Mouse (Mus musculus): Measurements from ENCODE around the gene Ncoa7. TPM values are rescaled to one million over a fixed set of nuclear protein-coding genes. Genes with fewer than 3 reads are reported as not detected.

Ncoa7 gene
- polyA plus RNA-seq (2012; rRNA removed) = 3.7 and 3.8 TPM in 2 replicates

DNA sequence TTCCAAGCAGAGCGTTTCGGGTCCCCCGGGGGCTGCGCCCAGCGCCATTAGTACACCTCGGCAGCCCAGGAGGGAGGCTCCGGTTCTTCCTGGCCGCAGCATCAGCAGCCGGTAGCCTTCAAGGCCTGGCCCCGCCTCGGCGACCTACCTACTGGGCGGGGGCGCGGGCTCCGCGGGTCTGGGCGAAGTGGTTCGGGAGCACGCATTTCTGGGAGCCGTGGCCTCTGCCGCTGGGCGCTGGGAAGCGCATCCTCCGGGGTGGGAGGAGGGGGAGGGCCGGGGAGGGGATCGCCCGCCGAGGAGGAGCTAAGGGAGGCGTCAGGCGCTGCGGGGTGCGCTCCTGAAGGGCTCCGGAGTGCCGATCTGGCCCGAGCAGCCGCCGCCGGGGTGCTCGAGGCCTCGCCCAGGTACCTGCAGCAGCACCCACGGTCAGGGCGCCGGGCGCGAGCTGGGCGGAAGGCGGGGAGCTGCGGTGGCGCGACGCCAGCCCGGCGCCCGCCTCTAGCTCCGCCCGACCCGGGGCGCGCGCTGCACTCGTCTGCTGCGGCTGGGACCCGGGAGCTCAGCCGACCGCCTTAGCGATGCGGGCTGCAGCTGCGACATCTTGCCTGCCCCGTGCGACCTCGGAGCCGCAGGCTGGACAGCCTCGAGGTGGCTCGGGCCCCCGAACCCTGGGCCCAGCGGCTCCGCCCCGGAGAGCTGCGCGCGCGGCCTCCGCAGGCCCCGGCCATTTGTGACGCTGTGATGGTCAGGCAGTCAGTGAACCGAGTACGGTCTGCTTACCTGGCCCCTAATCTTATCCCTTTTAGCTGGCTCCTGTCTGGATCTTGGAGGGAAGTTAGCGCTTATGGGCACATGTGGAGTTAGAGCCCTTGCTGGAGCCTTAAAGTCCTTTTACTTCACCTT, at the start of gene Ncoa7:
Gene Ncoa7, minus strand, starts transcription at position 646 of the 906 bp plus-strand sequence.
- TF ChIP-seq CTCF (IDR thresholded peaks at IDR 0.05; ENCODE audit: extremely low read depth, insufficient read depth, insufficient read length, insufficient replicate concordance) (no peak), POLR2A (IDR thresholded peaks at IDR 0.05; ENCODE audit: low read depth, low read length) (peak; percentile 4; the same call in 1 of the 2 replicates)
- Histone ChIP-seq H3K27ac (ENCODE audit: insufficient read depth, low read length) (peak within 1 kb of the TSS; percentile 90), H3K27me3 (ENCODE audit: control insufficient read depth, insufficient read depth, low read length) (no peaks in the 10 kb centered on the region), H3K36me3 (ENCODE audit: control insufficient read depth, insufficient read depth, low read length) (no peaks in the 10 kb centered on the region), H3K4me1 (ENCODE audit: control insufficient read depth, insufficient read depth, insufficient read length) (peaks cover 4% of the 10 kb centered on the region; the same call in 1 of the 2 replicates), H3K4me3 (ENCODE audit: extremely low read depth, insufficient read depth, insufficient read length) (peak within 1 kb of the TSS; percentile 92)
- DNase-seq (ENCODE audit: low read depth in 1 of 2, low spot score in 2 of 2) = peak in 1 of 2 experiments; percentile 76
- under 1% methylated on average over 82 of the region's 89 CpGs for WGBS

DNA sequence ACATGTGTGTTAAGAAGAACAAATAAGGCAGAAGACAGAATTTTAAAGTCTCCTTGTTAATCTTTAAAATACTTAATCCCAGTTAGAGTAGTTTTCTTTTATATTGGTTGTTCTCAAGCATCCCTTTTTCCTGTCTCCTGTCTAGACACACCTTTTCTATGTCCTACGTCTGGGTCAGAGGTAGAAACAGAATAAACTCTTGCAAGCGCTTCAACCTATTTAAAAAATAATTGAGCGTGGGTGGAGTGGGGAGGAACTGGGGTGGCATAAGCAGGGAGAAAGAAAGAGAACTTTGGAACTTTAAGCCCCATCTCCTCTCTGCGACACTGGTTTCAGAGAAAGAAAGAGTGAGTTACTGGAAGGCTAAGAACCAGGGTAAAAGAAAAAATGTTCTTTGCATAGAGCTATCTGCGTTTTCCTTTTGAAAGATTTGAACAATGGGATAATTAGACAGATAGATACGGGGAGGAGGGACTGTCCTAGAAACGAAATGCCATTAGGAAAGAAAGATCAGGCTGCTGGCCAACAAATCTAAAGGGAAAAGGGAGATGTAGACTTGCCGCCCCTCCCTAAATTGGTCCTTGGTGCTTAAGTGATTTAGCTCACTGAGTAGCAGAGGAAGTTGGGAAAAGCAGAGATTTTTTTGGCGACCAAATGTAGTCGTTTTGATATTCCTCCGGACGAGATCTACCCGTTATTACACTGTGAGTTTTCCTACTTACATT, 42.1 kb upstream of the Ncoa7 start:
- 23% methylated on average over 13 of the region's 13 CpGs for WGBS
- H3K27ac ChIP-seq (ENCODE audit: insufficient read depth, low read length) = no peak overlapping the region

DNA sequence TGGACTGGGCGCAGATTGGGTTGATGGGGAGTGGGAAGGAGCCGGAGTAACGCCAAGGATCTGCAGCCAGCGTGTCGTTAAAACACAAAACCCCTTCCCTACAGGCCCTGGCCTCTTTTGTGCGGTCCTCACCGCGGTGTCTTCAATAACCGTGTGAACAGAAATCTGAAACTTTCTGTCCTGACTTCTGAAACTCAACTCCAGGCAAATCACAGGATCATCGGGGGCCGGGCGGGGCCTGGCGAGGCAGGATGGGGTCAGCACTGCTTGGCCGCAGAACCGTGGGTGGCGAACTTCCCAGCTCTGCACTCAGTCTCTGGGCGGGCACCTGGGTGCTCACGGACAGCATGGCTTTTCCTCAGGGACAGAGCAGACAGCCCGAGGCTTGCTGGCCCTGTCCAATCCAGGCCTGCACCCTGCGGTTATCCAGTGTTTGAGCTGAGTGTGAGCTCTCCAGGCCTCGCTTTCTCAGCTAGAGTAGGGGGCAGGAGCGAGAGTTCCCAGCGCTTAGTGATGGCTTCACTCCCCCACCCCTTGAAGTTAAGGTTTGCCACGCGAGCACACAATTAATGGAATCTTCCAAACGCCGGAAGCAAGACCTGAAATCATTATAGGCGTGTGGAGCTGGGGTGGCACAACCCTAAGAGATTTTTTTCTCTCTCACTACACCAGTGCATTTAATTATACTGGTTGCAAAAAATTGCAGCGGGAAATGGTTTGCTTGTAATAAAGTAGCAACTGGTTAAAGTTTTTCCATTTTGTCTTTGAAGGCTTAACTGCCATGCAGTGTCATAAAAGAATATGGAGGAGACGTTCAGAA, 41.3 kb upstream of the Ncoa7 start:
- peaks cover 8% of the 10 kb centered on the region; the same call in 1 of the 2 replicates for H3K4me1 ChIP-seq (ENCODE audit: control insufficient read depth, insufficient read depth, insufficient read length)
- H3K27me3 ChIP-seq (ENCODE audit: control insufficient read depth, insufficient read depth, low read length) = peaks cover 19% of the 10 kb centered on the region
- no peaks in the 10 kb centered on the region for H3K36me3 ChIP-seq (ENCODE audit: control insufficient read depth, insufficient read depth, low read length)
- H3K4me3 ChIP-seq (ENCODE audit: extremely low read depth, insufficient read depth, insufficient read length) = no peak overlapping the region
- no peak for DNase-seq (ENCODE audit: low read depth in 1 of 2, low spot score in 2 of 2)
- TF ChIP-seq CTCF (IDR thresholded peaks at IDR 0.05; ENCODE audit: extremely low read depth, insufficient read depth, insufficient read length, insufficient replicate concordance) (no peak), POLR2A (IDR thresholded peaks at IDR 0.05; ENCODE audit: low read depth, low read length) (no peak)
- WGBS = 15% methylated on average over 30 of the region's 30 CpGs
- H3K27ac ChIP-seq (ENCODE audit: insufficient read depth, low read length) = no peak overlapping the region

More for the DNA sequence above, 42.1 kb upstream of the Ncoa7 start:
- DNase-seq (ENCODE audit: low read depth in 1 of 2, low spot score in 2 of 2) = no peak
- Histone ChIP-seq H3K4me3 (ENCODE audit: extremely low read depth, insufficient read depth, insufficient read length) (no peak overlapping the region), H3K27me3 (ENCODE audit: control insufficient read depth, insufficient read depth, low read length) (peaks cover 19% of the 10 kb centered on the region), H3K4me1 (ENCODE audit: control insufficient read depth, insufficient read depth, insufficient read length) (peaks cover 8% of the 10 kb centered on the region; the same call in 1 of the 2 replicates), H3K36me3 (ENCODE audit: control insufficient read depth, insufficient read depth, low read length) (no peaks in the 10 kb centered on the region)
- TF ChIP-seq POLR2A (IDR thresholded peaks at IDR 0.05; ENCODE audit: low read depth, low read length) = no peak
- TF ChIP-seq CTCF (IDR thresholded peaks at IDR 0.05; ENCODE audit: extremely low read depth, insufficient read depth, insufficient read length, insufficient replicate concordance) = no peak

DNA sequence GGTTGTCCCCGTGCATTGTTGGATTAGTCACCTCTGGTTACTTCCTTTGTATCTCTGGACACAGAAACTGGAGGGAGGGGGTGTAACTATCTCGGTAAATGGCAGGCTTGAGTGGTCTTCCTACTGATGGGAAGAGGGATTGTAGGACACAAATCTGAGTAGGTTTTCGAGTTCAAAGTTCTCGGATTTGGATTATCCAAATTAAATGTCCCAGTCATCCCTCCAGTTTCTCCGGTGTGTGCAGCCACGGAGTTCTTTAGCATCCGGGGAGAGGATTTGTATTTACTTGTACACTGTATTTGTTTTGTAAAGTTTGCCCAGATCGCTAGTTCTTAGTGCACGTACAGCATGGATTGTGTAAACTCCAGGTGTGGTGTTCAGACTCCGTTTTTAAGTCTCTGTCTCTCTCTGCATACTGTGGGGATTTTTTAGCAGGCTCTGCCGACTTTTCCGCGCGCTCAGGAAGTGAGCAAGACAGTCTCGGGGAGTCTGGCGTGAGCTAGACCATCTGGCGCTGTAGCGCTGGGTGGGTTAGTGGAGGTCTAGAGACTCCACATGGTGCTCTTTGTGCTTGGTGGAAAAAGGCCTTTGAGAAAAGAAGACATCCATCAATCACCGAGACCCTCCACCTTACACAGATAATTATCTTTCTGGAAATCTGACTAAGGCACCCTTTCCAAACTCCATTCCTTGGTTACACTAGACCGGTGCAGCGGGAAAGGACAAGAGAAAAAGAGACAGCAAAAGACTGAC, 40.5 kb upstream of the Ncoa7 start:
- Histone ChIP-seq H3K4me1 (ENCODE audit: control insufficient read depth, insufficient read depth, insufficient read length) (peaks cover 8% of the 10 kb centered on the region; the same call in 1 of the 2 replicates), H3K4me3 (ENCODE audit: extremely low read depth, insufficient read depth, insufficient read length) (peak overlapping the region; percentile 60; the same call in 1 of the 2 replicates), H3K27ac (ENCODE audit: insufficient read depth, low read length) (no peak overlapping the region), H3K27me3 (ENCODE audit: control insufficient read depth, insufficient read depth, low read length) (peaks cover 19% of the 10 kb centered on the region), H3K36me3 (ENCODE audit: control insufficient read depth, insufficient read depth, low read length) (no peaks in the 10 kb centered on the region)
- 4% methylated on average over 21 of the region's 21 CpGs for WGBS
- no peak for DNase-seq (ENCODE audit: low read depth in 1 of 2, low spot score in 2 of 2)
- TF ChIP-seq CTCF (IDR thresholded peaks at IDR 0.05; ENCODE audit: extremely low read depth, insufficient read depth, insufficient read length, insufficient replicate concordance) (no peak), POLR2A (IDR thresholded peaks at IDR 0.05; ENCODE audit: low read depth, low read length) (no peak)

DNA sequence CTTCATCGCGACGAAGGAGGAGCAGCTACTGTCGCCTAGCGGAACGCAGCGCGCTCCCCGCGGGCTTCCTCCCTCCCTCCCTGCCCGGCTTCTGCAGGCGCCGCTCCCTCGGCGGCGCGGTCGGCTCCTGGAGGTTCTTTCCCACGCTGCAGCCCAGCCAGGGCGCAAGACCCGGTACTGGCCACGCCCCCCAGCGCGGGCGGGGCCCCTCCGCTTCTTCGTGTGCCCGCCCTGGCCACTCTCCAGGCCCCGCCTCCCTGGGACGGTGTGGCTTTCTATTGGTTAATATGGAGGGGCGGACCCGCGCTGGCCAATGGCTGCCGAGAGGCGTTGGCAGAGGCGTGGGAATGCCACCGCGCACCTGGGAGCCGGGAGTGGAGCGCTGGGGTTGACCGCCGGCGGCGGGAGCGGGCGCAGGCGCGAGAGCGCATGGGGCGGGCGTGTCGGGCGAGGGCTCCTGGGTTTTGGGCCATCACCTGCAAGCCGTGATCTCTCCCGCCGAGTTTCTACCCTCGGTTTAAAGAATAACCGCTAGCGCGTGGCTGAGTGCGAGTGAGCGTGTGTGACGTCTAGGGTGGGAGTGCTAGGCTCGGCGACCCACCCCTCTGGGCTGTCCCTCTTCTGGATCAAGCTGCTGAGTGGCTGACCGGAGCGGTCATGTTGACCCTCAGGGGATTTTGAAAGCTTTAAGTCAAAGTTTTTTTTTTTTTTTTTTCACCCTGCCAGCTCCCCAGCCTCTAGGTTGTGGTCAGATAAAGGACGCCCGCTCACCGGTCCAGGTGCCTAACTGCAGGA, 39.7 kb upstream of the Ncoa7 start, which contains the start of gene Hey2:
Gene Hey2, minus strand, starts transcription at position 159 of the 795 bp plus-strand sequence.
- H3K4me1 ChIP-seq (ENCODE audit: control insufficient read depth, insufficient read depth, insufficient read length) = peaks cover 8% of the 10 kb centered on the region; the same call in 1 of the 2 replicates
- under 1% methylated on average over 70 of the region's 70 CpGs for WGBS
- H3K27ac ChIP-seq (ENCODE audit: insufficient read depth, low read length) = peak within 1 kb of the TSS; percentile 28; the same call in 1 of the 2 replicates
- H3K4me3 ChIP-seq (ENCODE audit: extremely low read depth, insufficient read depth, insufficient read length) = peak within 1 kb of the TSS; percentile 60
- TF ChIP-seq POLR2A (IDR thresholded peaks at IDR 0.05; ENCODE audit: low read depth, low read length) (no peak), CTCF (IDR thresholded peaks at IDR 0.05; ENCODE audit: extremely low read depth, insufficient read depth, insufficient read length, insufficient replicate concordance) (no peak)
- DNase-seq (ENCODE audit: low read depth in 1 of 2, low spot score in 2 of 2) = peak; percentile 73 to 93
- peaks cover 19% of the 10 kb centered on the region for H3K27me3 ChIP-seq (ENCODE audit: control insufficient read depth, insufficient read depth, low read length)
- no peaks in the 10 kb centered on the region for H3K36me3 ChIP-seq (ENCODE audit: control insufficient read depth, insufficient read depth, low read length)

Measured in spleen, adult 2 months (tissue).